In the genomic region with DNA sequence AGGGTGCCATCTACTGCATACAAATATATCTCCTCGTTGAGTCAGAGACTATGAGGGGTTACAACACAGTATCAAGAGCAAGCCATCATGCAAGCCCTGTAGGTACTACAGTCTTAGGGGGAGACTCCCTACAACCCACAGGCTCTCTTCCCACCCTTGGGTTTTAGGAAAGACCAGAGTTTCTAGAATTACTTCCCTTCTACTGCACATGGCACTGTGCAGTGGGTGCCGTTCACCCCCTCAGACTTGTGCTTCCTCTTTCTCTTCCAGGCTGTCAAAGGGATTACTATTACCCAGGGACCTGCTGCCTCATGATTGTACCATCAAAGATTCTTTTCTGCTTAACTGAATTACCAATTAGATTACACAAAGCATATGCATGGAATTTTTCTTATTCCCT, we compare ENCODE assay signal across 23 mouse cellular contexts. TPM values are rescaled to one million over a fixed set of nuclear protein-coding genes. Genes with fewer than 3 reads are reported as not detected.
"Had no signal": no experiment of that assay in that cellular context is flagged by ENCODE, and none has a peak within 500 bp of the region (broad histone marks: within the 10 kb centered on the region; RNA-seq: fewer than 3 reads in every experiment).

No protein-coding gene starts in this region.

- H3K27ac ChIP-seq: liver, embryonic 15.5 days; lung, embryonic 15.5 days; macrophage; midbrain, embryonic 10.5 days; midbrain, embryonic 13.5 days; midbrain, embryonic 15.5 days; neural tube, embryonic 13.5 days; neural tube, embryonic 15.5 days had no signal

- H3K27me3 ChIP-seq: liver, embryonic 15.5 days; lung, embryonic 15.5 days; midbrain, embryonic 13.5 days; midbrain, embryonic 15.5 days; neural tube, embryonic 13.5 days; neural tube, embryonic 15.5 days had no signal

- H3K9me3 ChIP-seq: liver, embryonic 15.5 days; lung, embryonic 15.5 days; midbrain, embryonic 10.5 days; midbrain, embryonic 13.5 days; midbrain, embryonic 15.5 days; neural tube, embryonic 13.5 days; neural tube, embryonic 15.5 days had no signal

- H3K4me1 ChIP-seq: liver, embryonic 15.5 days; lung, embryonic 15.5 days; midbrain, embryonic 10.5 days; midbrain, embryonic 13.5 days; midbrain, embryonic 15.5 days; neural tube, embryonic 13.5 days; neural tube, embryonic 15.5 days had no signal

- DNase-seq: liver, postnatal 0 days; lung, adult 2 months; lung, postnatal 14 days; lung, postnatal 36 days; retina, postnatal 1 day; right cerebral cortex, adult 18-20 months; right cerebral cortex, postnatal 25 days; right cerebral cortex, postnatal 4 days; spleen, adult 18-20 months; thymus, adult 18-20 months; thymus, postnatal 14 days; thymus, postnatal 4 days had no signal

- H3K4me2 ChIP-seq: liver, embryonic 15.5 days; lung, embryonic 15.5 days; midbrain, embryonic 13.5 days; midbrain, embryonic 15.5 days; neural tube, embryonic 13.5 days; neural tube, embryonic 15.5 days had no signal

- H3K9ac ChIP-seq: liver, embryonic 15.5 days; liver, postnatal 0 days; lung, embryonic 15.5 days; midbrain, embryonic 13.5 days; midbrain, embryonic 15.5 days; neural tube, embryonic 13.5 days; neural tube, embryonic 15.5 days had no signal

- H3K4me3 ChIP-seq: liver, embryonic 15.5 days; lung, embryonic 15.5 days; midbrain, embryonic 10.5 days; midbrain, embryonic 13.5 days; midbrain, embryonic 15.5 days; myocyte; neural tube, embryonic 13.5 days; neural tube, embryonic 15.5 days had no signal

- ATAC-seq: liver, postnatal 0 days; lung, postnatal 0 days; midbrain, embryonic 13.5 days; midbrain, embryonic 15.5 days had no signal

- H3K36me3 ChIP-seq: liver, embryonic 15.5 days; lung, embryonic 15.5 days; midbrain, embryonic 10.5 days; midbrain, embryonic 13.5 days; midbrain, embryonic 15.5 days; neural tube, embryonic 13.5 days; neural tube, embryonic 15.5 days had no signal

RNA-seq across cellular contexts. Expression of gene Rbms3, which starts 16.4 kb away (rescaled TPM):
- total RNA-seq: megakaryocyte-erythroid progenitor cell, adult 5-6 weeks had no signal
- polyA plus RNA-seq: macrophage had no signal
